ENCODE assay signal across 8 mouse cellular contexts in the genomic region with DNA sequence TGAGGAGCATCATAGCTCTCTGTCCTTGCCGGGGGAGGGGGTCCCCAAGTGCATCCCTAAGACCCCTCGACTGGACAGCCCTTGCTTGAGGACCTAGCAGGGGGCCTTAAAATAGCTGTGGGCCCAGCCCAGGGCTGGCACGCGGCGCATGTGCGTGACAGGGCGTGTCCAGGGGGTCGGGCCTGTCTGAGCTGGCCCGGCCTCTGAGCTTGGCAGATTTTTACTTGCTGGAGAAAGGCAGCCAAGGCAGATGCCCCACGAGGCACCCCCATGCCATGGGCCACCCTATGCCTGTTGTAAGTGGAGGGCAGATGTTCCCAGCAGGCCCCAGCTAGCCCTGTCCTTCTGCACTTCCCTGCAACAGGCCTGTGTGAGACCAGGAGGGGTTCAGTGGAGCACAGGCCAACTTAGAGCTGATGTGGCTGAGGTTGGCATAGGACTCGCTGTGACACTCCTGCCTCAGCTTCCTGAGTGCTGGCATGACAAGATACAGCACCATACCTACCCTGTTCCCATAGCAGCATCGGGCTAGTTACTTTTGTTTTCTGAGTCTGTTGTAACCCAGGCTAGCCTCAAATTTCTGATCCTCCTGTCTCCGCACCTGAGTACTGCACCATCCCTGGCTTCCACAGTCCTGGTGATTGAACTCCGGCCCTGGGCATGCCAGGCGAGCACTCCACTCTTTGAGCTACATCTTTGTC. TPM values are rescaled to one million over a fixed set of nuclear protein-coding genes. Genes with fewer than 3 reads are reported as not detected.
DNase-seq lines count a peak whose midpoint lies in the region; ATAC-seq and TF ChIP-seq lines count a peak whose summit lies in the region.

No protein-coding gene starts in this region.

- H3K9ac ChIP-seq in heart, postnatal 0 days (replicated peaks; ENCODE audit: low read depth, low read length) = peak overlapping the region; percentile 90

- H3K27ac ChIP-seq in embryonic fibroblast, embryonic 13.5 days (ENCODE audit: insufficient read depth, low read length) = peak overlapping the region; percentile 96
- peak overlapping the region; percentile 99 for H3K27ac ChIP-seq in heart, postnatal 0 days (ENCODE audit: low read depth)

- DNase-seq in urinary bladder, adult 2 months (ENCODE audit: low spot score) = peak; percentile 87
- DNase-seq in urinary bladder, postnatal 10 days (ENCODE audit: low spot score) = no peak
- peak; percentile 71 for DNase-seq in heart, postnatal 0 days (ENCODE audit: low spot score)
- peak; percentile 77 for DNase-seq in kidney, postnatal 14 days
- DNase-seq in lung, postnatal 4 days = peak; percentile 85
- peak; percentile 85 for DNase-seq in urinary bladder, postnatal 14 days (ENCODE audit: low spot score)
- no peak for DNase-seq in cerebellum, adult 9-10 months

- 25% methylated on average over 15 of the region's 15 CpGs for WGBS in heart, postnatal 0 days

- H3K27me3 ChIP-seq in heart, postnatal 0 days (ENCODE audit: control insufficient read depth, insufficient read depth, low read length) = no peaks in the 10 kb centered on the region

- H3K4me2 ChIP-seq in heart, postnatal 0 days (ENCODE audit: low read depth, low read length) = peak overlapping the region; percentile 85

- H3K4me3 ChIP-seq in embryonic fibroblast, embryonic 13.5 days (ENCODE audit: insufficient read depth, low read length) = peak overlapping the region; percentile 79
- H3K4me3 ChIP-seq in heart, postnatal 0 days (ENCODE audit: low read depth, low read length) = peak overlapping the region; percentile 79

- TF ChIP-seq EP300 in heart, postnatal 0 days (IDR thresholded peaks at IDR 0.05; ENCODE audit: low read depth) = no peak; the same call in 1 of the 2 replicates

- no peaks in the 10 kb centered on the region for H3K9me3 ChIP-seq in heart, postnatal 0 days (replicated peaks; ENCODE audit: control insufficient read depth, low read length)

- peak; percentile 20 for ATAC-seq in heart, postnatal 0 days (ENCODE audit: insufficient read depth, low read depth)

- peaks cover 18% of the 10 kb centered on the region for H3K36me3 ChIP-seq in heart, postnatal 0 days (replicated peaks; ENCODE audit: control insufficient read depth, insufficient read depth, low read length)

- peaks cover 5% of the 10 kb centered on the region for H3K4me1 ChIP-seq in embryonic fibroblast, embryonic 13.5 days (ENCODE audit: control insufficient read depth, insufficient read depth, low read length)
- H3K4me1 ChIP-seq in heart, postnatal 0 days (ENCODE audit: control insufficient read depth, insufficient read depth) = peaks cover 41% of the 10 kb centered on the region

- no peak for TF ChIP-seq CTCF in embryonic fibroblast, embryonic 13.5 days (IDR thresholded peaks at IDR 0.05; ENCODE audit: borderline replicate concordance, insufficient read depth, low read length)
- TF ChIP-seq CTCF in heart, postnatal 0 days (IDR thresholded peaks at IDR 0.05; ENCODE audit: low read depth) = no peak

- peak; percentile 79 for TF ChIP-seq POLR2A in embryonic fibroblast, embryonic 13.5 days (IDR thresholded peaks at IDR 0.05; ENCODE audit: low read depth, low read length)

RNA-seq across cellular contexts. Expression of a gene that starts 16.7 kb away (rescaled TPM):
- polyA plus RNA-seq in urinary bladder, adult 2 months (2012; rRNA removed) = 0.13 TPM in 1 of 2 replicates, not detected in the other
- polyA plus RNA-seq in embryonic fibroblast, embryonic 13.5 days (2011; ENCODE audit: insufficient read length, low read depth, missing spikeins) = not detected in 2 replicates
- total RNA-seq in heart, postnatal 0 days (2014; rRNA removed; ENCODE audit: low replicate concordance) = 1.4 TPM in 1 of 2 replicates, not detected in the other
- 4.6 and 6.0 TPM in 2 replicates for polyA plus RNA-seq in heart, postnatal 0 days (2015; fragmentation: Nextera tagmentation; extraction: Ambion mirVana)

RNA-seq across cellular contexts. Expression of a gene that starts 35.2 kb away (rescaled TPM):
- polyA plus RNA-seq in urinary bladder, adult 2 months (2012; rRNA removed) = 8.6 and 9.2 TPM in 2 replicates
- 7.3 and 10.9 TPM in 2 replicates for polyA plus RNA-seq in embryonic fibroblast, embryonic 13.5 days (2011; ENCODE audit: insufficient read length, low read depth, missing spikeins)
- 23.8 and 31.4 TPM in 2 replicates for total RNA-seq in heart, postnatal 0 days (2014; rRNA removed; ENCODE audit: low replicate concordance)
- 4.6 and 5.8 TPM in 2 replicates for polyA plus RNA-seq in heart, postnatal 0 days (2015; fragmentation: Nextera tagmentation; extraction: Ambion mirVana)

RNA-seq across cellular contexts. Expression of a gene that starts 47.8 kb away (rescaled TPM):
- polyA plus RNA-seq in urinary bladder, adult 2 months (2012; rRNA removed) = 183 and 196 TPM in 2 replicates
- polyA plus RNA-seq in embryonic fibroblast, embryonic 13.5 days (2011; ENCODE audit: insufficient read length, low read depth, missing spikeins) = 98.2 and 104 TPM in 2 replicates
- total RNA-seq in heart, postnatal 0 days (2014; rRNA removed; ENCODE audit: low replicate concordance) = 90.3 and 93.2 TPM in 2 replicates
- polyA plus RNA-seq in heart, postnatal 0 days (2015; fragmentation: Nextera tagmentation; extraction: Ambion mirVana) = 382 and 414 TPM in 2 replicates

RNA-seq across cellular contexts. Expression of a gene that starts 53.9 kb away (rescaled TPM):
- polyA plus RNA-seq in urinary bladder, adult 2 months (2012; rRNA removed) = 0.62 and 0.74 TPM in 2 replicates
- 0.48 and 0.95 TPM in 2 replicates for polyA plus RNA-seq in embryonic fibroblast, embryonic 13.5 days (2011; ENCODE audit: insufficient read length, low read depth, missing spikeins)
- 0.43 TPM in 1 of 2 replicates, not detected in the other for total RNA-seq in heart, postnatal 0 days (2014; rRNA removed; ENCODE audit: low replicate concordance)
- 0.34 and 0.48 TPM in 2 replicates for polyA plus RNA-seq in heart, postnatal 0 days (2015; fragmentation: Nextera tagmentation; extraction: Ambion mirVana)

RNA-seq across cellular contexts. Expression of a gene that starts 54.0 kb away (rescaled TPM):
- polyA plus RNA-seq in urinary bladder, adult 2 months (2012; rRNA removed) = 18.5 and 22.3 TPM in 2 replicates
- 17.7 and 20.0 TPM in 2 replicates for polyA plus RNA-seq in embryonic fibroblast, embryonic 13.5 days (2011; ENCODE audit: insufficient read length, low read depth, missing spikeins)
- 13.1 and 17.1 TPM in 2 replicates for total RNA-seq in heart, postnatal 0 days (2014; rRNA removed; ENCODE audit: low replicate concordance)
- 8.4 and 10.2 TPM in 2 replicates for polyA plus RNA-seq in heart, postnatal 0 days (2015; fragmentation: Nextera tagmentation; extraction: Ambion mirVana)

Comparison
In these comparisons a context has a peak if more than half of its experiments do, and no peak if none do; other contexts are left out.
1. DNase-seq: peak in urinary bladder, adult 2 months (single experiment), heart, postnatal 0 days (single experiment), kidney, postnatal 14 days (single experiment), lung, postnatal 4 days (2 of 2) and urinary bladder, postnatal 14 days (single experiment); none in urinary bladder, postnatal 10 days (single experiment) and cerebellum, adult 9-10 months (single experiment).